Mouse (Mus musculus) heart, adult 2 months (tissue): ENCODE measurements around the gene P2ry2. TPM values are rescaled to one million over a fixed set of nuclear protein-coding genes. Genes with fewer than 3 reads are reported as not detected.

Experiments
- DNase-seq, 2 experiments: peaks; one replicate each; pipeline ENCODE4 v3.0.0; 2021
- H3K27ac ChIP-seq: fragments of 200-600 bp; 2 replicates; pipeline ENCODE4 v1.8.1; 2022
- H3K27me3 ChIP-seq: fragments of 200-500 bp; 2 replicates; pipeline ENCODE4 v1.6.1; 2012; ENCODE audit warnings: mild to moderate bottlenecking, low read length, inconsistent platforms, mixed read lengths; ENCODE audit not compliant: control insufficient read depth, insufficient read depth
- H3K36me3 ChIP-seq: fragments of 200-500 bp; 2 replicates; pipeline ENCODE4 v1.6.1; 2012; ENCODE audit warnings: low read length, inconsistent platforms; ENCODE audit not compliant: control insufficient read depth, insufficient read depth
- H3K4me1 ChIP-seq: fragments of 200-500 bp; 2 replicates; pipeline ENCODE4 v1.6.1; 2011; ENCODE audit warnings: low read length; ENCODE audit not compliant: control insufficient read depth, insufficient read depth
- H3K4me3 ChIP-seq: fragments of 200-600 bp; 2 replicates; pipeline ENCODE4 v1.8.1; 2022
- H3K79me2 ChIP-seq: fragments of 200-500 bp; replicated peaks from 2 replicates; pipeline ENCODE4 v1.6.1; 2012; ENCODE audit warnings: mild to moderate bottlenecking, inconsistent platforms, low read length, moderate library complexity, mixed read lengths; ENCODE audit not compliant: control insufficient read depth, insufficient read depth
- H3K9ac ChIP-seq: fragments of 200-500 bp; 2 replicates; pipeline ENCODE4 v1.6.1; 2012; ENCODE audit warnings: low read depth, mild to moderate bottlenecking, control low read depth, inconsistent platforms, low read length, mixed read lengths
- CTCF ChIP-seq: fragments of 200-600 bp; IDR thresholded peaks from 2 replicates; pipeline ENCODE4 v1.8.1; 2022; ENCODE audit warnings: antibody characterized with exemption, mild to moderate bottlenecking, moderate library complexity
- EP300 ChIP-seq: fragments of 200-500 bp; IDR thresholded peaks from 2 replicates; pipeline ENCODE4 v1.6.1; 2011; ENCODE audit warnings: low read depth, low read length, control low read depth; ENCODE audit not compliant: insufficient read depth
- POLR2A ChIP-seq: fragments of 200-500 bp; IDR thresholded peaks from 2 replicates; pipeline ENCODE4 v1.6.1; 2011; ENCODE audit warnings: mild to moderate bottlenecking, low read depth, low read length, control low read depth; ENCODE audit not compliant: insufficient read depth
- WGBS: fragments of 180-500 bp; shearing (Covaris S2); methylation state at CpG from one replicate; pipeline ENCODE4 v1.1.7; 2018; 5-methylcytosine and 5-hydroxymethylcytosine counted together
- intact Hi-C: fragments of 180-260 bp; cut with DNase I; formaldehyde crosslinking; loops from one replicate; pipeline ENCODE4 v1.15.1; 2025
- polyA plus RNA-seq: library from polyadenylated mRNA; depleted of rRNA; stranded (reverse); fragments of >200 nt; gene quantifications from 2 replicates; pipeline ENCODE4 v1.2.3, GENCODE M21; 2012
- total RNA-seq, 2 experiments: library from RNA; stranded (reverse); gene quantifications; 2 replicates each; pipeline ENCODE4 v1.2.3; 2021

Gene P2ry2
- total and polyA plus RNA-seq, 3 experiments = 22.3 to 40.4 (median 32.6) TPM

GRCm38 (mm10) chr7:100974135-100974903, 38.3 kb downstream of the P2ry2 start, which contains the start of gene P2ry6:
TSS of gene P2ry6 (minus strand) at chr7:100974649.
- DNase-seq = peak; percentile 60 to 64
- peak within 1 kb of the TSS; percentile 32; the same call in 1 of the 2 replicates for H3K4me3 ChIP-seq

GRCm38 (mm10) chr7:100972875-100973274, 39.8 kb downstream of the P2ry2 start:
- WGBS = 64% methylated on average over 3 of the region's 3 CpGs
- Histone ChIP-seq H3K79me2 (no peaks in the 10 kb centered on the region), H3K4me3 (no peak overlapping the region), H3K36me3 (no peaks in the 10 kb centered on the region), H3K9ac (no peak overlapping the region), H3K27ac (no peak overlapping the region), H3K27me3 (no peaks in the 10 kb centered on the region), H3K4me1 (peaks cover under 1% of the 10 kb centered on the region)
- no peak for DNase-seq
- TF ChIP-seq CTCF = no peak
- no peak for TF ChIP-seq EP300
- no peak for TF ChIP-seq POLR2A
- intact Hi-C loops = no loop called here

More at GRCm38 (mm10) chr7:100974135-100974903, 38.3 kb downstream of the P2ry2 start, which contains the start of gene P2ry6:
- no peaks in the 10 kb centered on the region for H3K79me2 ChIP-seq
- no peaks in the 10 kb centered on the region for H3K36me3 ChIP-seq
- TF ChIP-seq POLR2A (no peak), CTCF (no peak), EP300 (no peak)
- WGBS = 7% methylated on average over 36 of the region's 36 CpGs
- peak within 1 kb of the TSS; percentile 20; the same call in 1 of the 2 replicates for H3K27ac ChIP-seq
- no peaks in the 10 kb centered on the region for H3K27me3 ChIP-seq
- H3K9ac ChIP-seq = peak within 1 kb of the TSS; percentile 31
- intact Hi-C loops = no loop called here
- peaks cover 10% of the 10 kb centered on the region for H3K4me1 ChIP-seq

GRCm38 (mm10) chr7:100968874-100969659, 43.6 kb downstream of the P2ry2 start:
- Histone ChIP-seq H3K4me3 (no peak overlapping the region), H3K9ac (no peak overlapping the region), H3K36me3 (no peaks in the 10 kb centered on the region), H3K4me1 (peaks cover 1% of the 10 kb centered on the region; the same call in 1 of the 2 replicates), H3K27ac (no peak overlapping the region), H3K79me2 (no peaks in the 10 kb centered on the region), H3K27me3 (no peaks in the 10 kb centered on the region)
- DNase-seq = no peak
- TF ChIP-seq CTCF (no peak), POLR2A (no peak), EP300 (no peak)
- WGBS = 77% methylated on average over 10 of the region's 10 CpGs
- intact Hi-C loops = no loop called here

- no peak for DNase-seq
- Histone ChIP-seq H3K36me3 (no peaks in the 10 kb centered on the region), H3K9ac (no peak overlapping the region), H3K4me3 (no peak overlapping the region), H3K79me2 (no peaks in the 10 kb centered on the region), H3K27ac (no peak overlapping the region), H3K4me1 (peaks cover 1% of the 10 kb centered on the region; the same call in 1 of the 2 replicates), H3K27me3 (no peaks in the 10 kb centered on the region)
- TF ChIP-seq CTCF (no peak), POLR2A (no peak), EP300 (no peak)
- 93% methylated on average over 6 of the region's 6 CpGs for WGBS
- intact Hi-C loops = no loop called here
Observed at GRCm38 (mm10) chr7:100968376-100968775, 44.3 kb downstream of the P2ry2 start.

- Histone ChIP-seq H3K36me3 (no peaks in the 10 kb centered on the region), H3K79me2 (no peaks in the 10 kb centered on the region), H3K4me1 (peaks cover 3% of the 10 kb centered on the region; the same call in 1 of the 2 replicates), H3K27me3 (no peaks in the 10 kb centered on the region), H3K9ac (no peak overlapping the region), H3K27ac (no peak overlapping the region), H3K4me3 (no peak overlapping the region)
- TF ChIP-seq CTCF (no peak), POLR2A (no peak), EP300 (no peak)
- intact Hi-C loops = no loop called here
- DNase-seq = no peak
- 86% methylated on average over 9 of the region's 9 CpGs for WGBS
Observed at GRCm38 (mm10) chr7:100967850-100968249, 44.8 kb downstream of the P2ry2 start.
